Mouse (Mus musculus): ENCODE measurements around the gene Hist1h2ai. TPM values are rescaled to one million over a fixed set of nuclear protein-coding genes. Genes with fewer than 3 reads are reported as not detected.
"Not testable (repeated sequence)": the region's sequence is repeated elsewhere in the genome, so short reads cannot be mapped to it uniquely, and the experiment has no call there.

The Hist1h2ai gene
- polyA plus RNA-seq, 1 experiment from 2014 or later: 11.7 TPM

- no peaks in the 10 kb centered on the region for H3K36me3 ChIP-seq
- H3K9me3 ChIP-seq: no peaks in the 10 kb centered on the region
- peak overlapping the region; percentile 88 for H3K27ac ChIP-seq
- 61% methylated on average over 4 of the region's 4 CpGs for WGBS
- H3K27me3 ChIP-seq (ENCODE audit: insufficient read depth, poor library complexity, severe bottlenecking): no peaks in the 10 kb centered on the region
- DNase-seq (ENCODE audit: low spot score): no peak
- peaks cover 15% of the 10 kb centered on the region for H3K4me1 ChIP-seq
- H3K4me3 ChIP-seq: peak overlapping the region; percentile 56
Observed at GRCm38 (mm10) chr13:21718381-21719080, 2.3 kb downstream of the Hist1h2ai start.

DNA sequence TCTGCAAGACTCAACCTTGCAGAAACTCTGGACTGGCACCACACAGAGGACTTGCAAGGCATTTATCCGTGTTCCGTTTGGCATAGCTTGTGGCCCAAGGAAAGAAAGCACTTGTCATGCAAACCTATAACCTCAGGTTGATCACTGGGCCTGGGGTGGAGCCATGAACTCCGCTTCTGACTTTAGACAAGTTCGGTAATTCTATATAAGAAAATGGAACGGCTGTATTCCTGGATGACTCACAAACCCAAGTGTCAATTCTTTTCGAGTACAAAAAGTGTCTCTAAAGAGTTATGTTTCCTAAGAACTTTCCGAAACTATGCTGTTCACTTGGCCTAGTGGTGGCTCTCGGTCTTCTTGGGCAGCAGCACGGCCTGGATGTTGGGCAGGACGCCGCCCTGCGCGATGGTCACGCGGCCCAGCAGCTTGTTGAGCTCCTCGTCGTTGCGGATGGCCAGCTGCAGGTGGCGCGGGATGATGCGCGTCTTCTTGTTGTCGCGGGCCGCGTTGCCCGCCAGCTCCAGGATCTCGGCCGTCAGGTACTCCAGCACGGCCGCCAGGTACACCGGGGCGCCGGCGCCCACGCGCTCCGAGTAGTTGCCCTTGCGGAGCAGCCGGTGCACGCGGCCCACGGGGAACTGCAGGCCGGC lies 5.0 kb downstream of the Hist1h2ai start:
- peak overlapping the region; percentile 55 for H3K4me3 ChIP-seq
- H3K4me1 ChIP-seq; H3K36me3 ChIP-seq; H3K27me3 ChIP-seq (ENCODE audit: insufficient read depth, poor library complexity, severe bottlenecking); H3K9me3 ChIP-seq: not testable (repeated sequence)
- WGBS: 3% methylated on average over 21 of the region's 44 CpGs
- H3K27ac ChIP-seq: peak overlapping the region; percentile 87
- DNase-seq (ENCODE audit: low spot score): peak; percentile 74

- peak within 1 kb of the TSS; percentile 55 for H3K4me3 ChIP-seq
- not testable (repeated sequence) for H3K9me3 ChIP-seq; H3K36me3 ChIP-seq; H3K27me3 ChIP-seq (ENCODE audit: insufficient read depth, poor library complexity, severe bottlenecking); H3K4me1 ChIP-seq
- peak; percentile 90 for DNase-seq (ENCODE audit: low spot score)
- under 1% methylated on average over 37 of the region's 37 CpGs for WGBS
- H3K27ac ChIP-seq: peak within 1 kb of the TSS; percentile 87
Observed at GRCm38 (mm10) chr13:21721757-21722372, 5.6 kb downstream of the Hist1h2ai start, which contains the start of gene Hist1h2bm. Gene Hist1h2bm (plus strand): TSS chr13:21722044.

DNA sequence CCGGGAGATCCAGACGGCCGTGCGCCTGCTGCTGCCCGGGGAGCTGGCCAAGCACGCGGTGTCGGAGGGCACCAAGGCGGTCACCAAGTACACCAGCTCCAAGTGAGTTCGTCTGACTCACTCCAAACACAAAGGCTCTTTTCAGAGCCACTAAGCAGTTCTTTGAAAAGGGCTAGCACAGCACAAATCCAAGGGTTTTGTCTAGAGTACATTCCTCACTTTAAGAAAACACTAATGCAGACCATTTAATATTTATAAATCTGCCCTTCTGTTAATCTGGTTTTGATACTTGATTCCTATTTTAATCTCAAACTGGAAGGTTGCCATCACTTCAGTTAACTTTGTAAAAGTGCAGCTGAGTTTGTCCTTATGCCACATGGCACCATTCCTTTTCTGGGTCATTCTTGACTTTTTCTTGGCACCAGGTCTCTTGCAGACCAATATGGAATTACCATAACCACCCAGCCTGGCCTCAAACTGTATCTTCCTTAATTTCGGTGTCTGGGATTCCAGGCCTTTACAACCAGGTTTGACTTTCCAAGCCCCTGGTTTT lies 6.2 kb downstream of the Hist1h2ai start:
- Histone ChIP-seq H3K27ac (peak overlapping the region; percentile 85), H3K27me3 (ENCODE audit: insufficient read depth, poor library complexity, severe bottlenecking) (no peaks in the 10 kb centered on the region), H3K9me3 (no peaks in the 10 kb centered on the region), H3K4me1 (peaks cover 8% of the 10 kb centered on the region), H3K36me3 (no peaks in the 10 kb centered on the region), H3K4me3 (peak overlapping the region; percentile 55)
- WGBS: 5% methylated on average over 11 of the region's 11 CpGs
- no peak for DNase-seq (ENCODE audit: low spot score)

DNA sequence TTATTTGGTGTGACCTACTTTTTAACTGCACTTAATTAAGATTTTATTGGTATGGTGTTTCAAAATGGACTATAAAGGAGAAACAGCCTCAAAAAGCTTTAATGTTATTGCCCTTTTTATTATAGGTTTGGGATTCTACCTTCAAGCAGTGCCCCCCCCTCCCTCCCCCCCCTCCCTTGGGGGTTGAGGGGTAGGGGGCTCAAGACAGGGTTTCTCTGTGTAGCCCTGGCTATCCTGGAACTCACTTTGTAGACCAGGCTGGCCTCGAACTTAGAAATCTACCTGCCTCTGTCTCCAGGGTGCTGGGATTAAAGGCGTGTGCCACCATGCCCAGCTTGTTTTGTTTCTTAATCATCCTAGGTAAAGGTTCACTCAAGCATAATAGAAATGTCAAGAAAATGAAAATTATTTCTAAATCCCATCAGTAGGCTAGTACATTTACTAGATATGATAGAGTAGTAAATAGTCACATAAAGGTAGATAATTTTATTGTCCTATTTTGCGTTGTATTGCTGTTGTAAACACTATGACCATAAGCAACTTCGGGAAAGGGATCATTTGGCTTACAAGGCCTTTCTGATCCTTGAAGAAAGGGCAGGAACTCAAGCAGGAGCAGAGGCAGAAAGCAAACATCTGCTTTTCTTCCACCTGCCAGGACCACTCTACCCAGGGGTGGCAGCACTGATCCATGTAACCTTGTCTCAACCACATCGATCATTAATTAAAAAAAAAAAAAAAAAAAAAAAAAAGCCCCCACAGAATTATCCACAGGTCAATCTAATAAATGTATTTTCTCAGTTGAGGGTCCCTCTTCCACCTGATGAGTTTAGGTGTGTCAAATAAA lies 7.0 kb downstream of the Hist1h2ai start:
- 46% methylated on average over 5 of the region's 5 CpGs for WGBS
- Histone ChIP-seq H3K4me3 (peak overlapping the region; percentile 55; the same call in 1 of the 2 replicates), H3K9me3 (no peaks in the 10 kb centered on the region)

GRCm38 (mm10) chr13:21727948-21728572 lies 11.8 kb downstream of the Hist1h2ai start:
- DNase-seq (ENCODE audit: low spot score): no peak
- Histone ChIP-seq H3K27me3 (ENCODE audit: insufficient read depth, poor library complexity, severe bottlenecking) (no peaks in the 10 kb centered on the region), H3K36me3 (no peaks in the 10 kb centered on the region), H3K9me3 (no peaks in the 10 kb centered on the region), H3K27ac (no peak overlapping the region), H3K4me1 (no peaks in the 10 kb centered on the region), H3K4me3 (no peak overlapping the region)
- WGBS: 31% methylated on average over 11 of the region's 11 CpGs

More for the DNA sequence above, 7.0 kb downstream of the Hist1h2ai start:
- no peaks in the 10 kb centered on the region for H3K27me3 ChIP-seq (ENCODE audit: insufficient read depth, poor library complexity, severe bottlenecking)
- H3K4me1 ChIP-seq: peaks cover 8% of the 10 kb centered on the region
- peak overlapping the region; percentile 85 for H3K27ac ChIP-seq
- no peak for DNase-seq (ENCODE audit: low spot score)
- no peaks in the 10 kb centered on the region for H3K36me3 ChIP-seq

DNA sequence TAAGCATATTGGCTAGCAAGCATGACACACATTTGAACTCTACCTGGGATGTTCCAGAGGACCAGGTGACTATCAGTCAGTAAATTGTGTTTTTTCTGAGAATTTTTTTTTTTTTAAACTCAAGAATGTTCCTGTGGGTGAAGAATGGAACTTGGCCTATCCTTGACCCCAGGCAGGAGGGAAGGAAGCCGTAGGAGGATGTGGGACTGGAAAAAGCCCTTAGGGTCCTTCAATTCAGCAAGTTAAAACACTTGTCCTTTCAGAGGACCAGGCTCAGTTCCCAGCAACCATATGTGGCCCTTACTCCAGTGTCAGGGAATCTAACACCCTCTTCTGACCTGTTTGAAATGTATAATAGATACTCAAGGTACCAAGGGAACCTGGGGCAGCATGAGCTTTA lies 13.3 kb downstream of the Hist1h2ai start:
- Histone ChIP-seq H3K4me1 (peaks cover 10% of the 10 kb centered on the region; the same call in 1 of the 2 replicates), H3K27ac (no peak overlapping the region), H3K9me3 (no peaks in the 10 kb centered on the region), H3K4me3 (no peak overlapping the region), H3K36me3 (no peaks in the 10 kb centered on the region), H3K27me3 (ENCODE audit: insufficient read depth, poor library complexity, severe bottlenecking) (no peaks in the 10 kb centered on the region)
- DNase-seq (ENCODE audit: low spot score): no peak
- 57% methylated on average over 1 of the region's 1 CpGs for WGBS

- H3K27ac ChIP-seq: peak overlapping the region; percentile 95
- H3K36me3 ChIP-seq: no peaks in the 10 kb centered on the region
- WGBS: 71% methylated on average over 5 of the region's 5 CpGs
- peaks cover 10% of the 10 kb centered on the region; the same call in 1 of the 2 replicates for H3K4me1 ChIP-seq
- H3K4me3 ChIP-seq: peak overlapping the region; percentile 12; the same call in 1 of the 2 replicates
- H3K9me3 ChIP-seq: no peaks in the 10 kb centered on the region
- no peak for DNase-seq (ENCODE audit: low spot score)
- H3K27me3 ChIP-seq (ENCODE audit: insufficient read depth, poor library complexity, severe bottlenecking): no peaks in the 10 kb centered on the region
Observed at GRCm38 (mm10) chr13:21733466-21733865, 17.2 kb downstream of the Hist1h2ai start.

DNA sequence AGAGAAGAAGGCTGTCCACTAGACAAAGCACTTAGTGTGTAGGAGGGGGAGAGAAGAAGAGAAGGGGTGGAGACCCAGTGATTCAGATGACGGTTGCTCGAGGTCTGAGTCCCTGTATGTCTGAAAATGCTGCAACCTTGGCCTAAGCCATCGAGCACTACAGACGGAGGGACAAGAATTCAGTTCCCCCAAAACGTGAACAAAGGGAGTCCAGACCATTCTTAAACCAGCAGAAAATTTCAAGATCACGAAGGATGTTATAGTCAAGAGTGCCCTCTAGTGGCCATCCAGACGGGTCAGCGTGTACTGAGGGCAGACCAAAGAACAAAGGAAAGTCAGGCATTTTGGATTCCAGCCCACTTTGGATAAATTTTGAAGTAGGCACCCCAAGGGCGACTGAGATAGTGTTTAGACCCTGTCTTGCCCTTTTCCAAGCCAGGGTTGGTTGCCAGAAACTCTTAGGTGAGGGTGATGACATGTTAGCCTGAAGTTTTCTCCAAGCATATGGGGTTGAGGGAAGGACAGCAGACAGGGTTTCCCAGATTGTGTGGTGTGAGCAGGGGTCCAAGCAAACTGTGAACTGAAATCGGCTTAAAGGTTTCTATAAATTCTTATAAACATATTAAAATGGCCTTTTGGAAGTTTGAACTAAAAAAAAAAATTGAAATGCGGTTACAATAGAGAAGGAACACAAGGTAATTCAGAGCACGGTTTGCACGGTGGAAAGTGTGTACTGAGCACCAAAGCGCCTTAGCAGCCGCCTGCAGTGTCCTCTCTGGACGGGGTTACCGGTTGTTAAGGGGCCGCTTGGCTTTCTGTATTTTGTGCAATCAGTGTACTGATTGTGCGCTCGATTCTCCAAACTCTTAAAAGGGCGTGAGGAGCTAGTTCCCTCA lies 18.0 kb downstream of the Hist1h2ai start:
- under 1% methylated on average over 21 of the region's 21 CpGs for WGBS
- Histone ChIP-seq H3K27ac (peak overlapping the region; percentile 95), H3K4me3 (peak overlapping the region; percentile 59), H3K27me3 (ENCODE audit: insufficient read depth, poor library complexity, severe bottlenecking) (no peaks in the 10 kb centered on the region), H3K9me3 (no peaks in the 10 kb centered on the region), H3K36me3 (no peaks in the 10 kb centered on the region), H3K4me1 (peaks cover 10% of the 10 kb centered on the region; the same call in 1 of the 2 replicates)
- DNase-seq (ENCODE audit: low spot score): peak; percentile 90

DNA sequence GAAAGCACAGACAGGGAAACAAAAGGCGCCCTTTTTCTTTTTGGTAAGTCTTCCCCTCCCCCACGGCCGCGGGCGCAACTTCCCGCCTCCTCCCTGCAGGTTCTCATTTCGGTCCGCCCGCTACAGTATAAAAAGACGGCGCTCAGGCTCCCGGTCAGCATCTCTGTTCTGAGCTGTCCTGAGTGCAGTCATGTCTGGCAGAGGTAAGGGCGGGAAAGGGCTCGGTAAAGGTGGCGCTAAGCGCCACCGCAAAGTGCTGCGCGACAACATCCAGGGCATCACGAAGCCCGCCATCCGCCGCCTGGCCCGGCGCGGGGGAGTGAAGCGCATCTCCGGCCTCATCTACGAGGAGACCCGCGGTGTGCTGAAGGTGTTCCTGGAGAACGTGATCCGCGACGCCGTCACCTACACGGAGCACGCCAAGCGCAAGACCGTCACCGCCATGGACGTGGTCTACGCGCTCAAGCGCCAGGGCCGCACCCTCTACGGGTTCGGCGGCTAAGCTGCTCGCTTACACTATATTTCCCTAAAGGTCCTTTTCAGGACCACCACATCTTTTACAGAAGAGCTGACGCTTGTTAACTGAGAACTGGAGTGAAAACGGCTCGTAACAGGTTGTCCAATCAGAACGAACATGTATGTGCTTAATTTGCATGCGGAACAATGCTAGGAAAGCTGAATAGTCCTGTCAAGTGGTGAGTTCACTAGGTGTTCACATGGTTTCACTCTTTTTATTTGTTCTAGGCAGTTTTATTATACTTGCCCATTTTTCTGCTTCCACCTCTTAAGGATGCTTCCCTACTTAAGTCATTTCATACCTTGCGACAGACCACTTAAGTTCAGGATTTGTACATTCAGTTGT lies 18.9 kb downstream of the Hist1h2ai start, which contains the start of gene Hist1h4j:
Gene Hist1h4j (plus strand): TSS at position 159 of the 862 bp plus-strand sequence.
- WGBS: under 1% methylated on average over 45 of the region's 56 CpGs
- peak within 1 kb of the TSS; percentile 59 for H3K4me3 ChIP-seq
- H3K36me3 ChIP-seq; H3K27me3 ChIP-seq (ENCODE audit: insufficient read depth, poor library complexity, severe bottlenecking); H3K9me3 ChIP-seq: not testable (repeated sequence)
- peak within 1 kb of the TSS; percentile 95 for H3K27ac ChIP-seq
- H3K4me1 ChIP-seq: peaks cover 15% of the 10 kb centered on the region; the same call in 1 of the 2 replicates
- DNase-seq (ENCODE audit: low spot score): peak; percentile 95
